Mouse (Mus musculus) hematopoietic multipotent progenitor cell, adult 10-12 weeks (in vitro differentiated cells): Measurements from ENCODE around the gene Sall1. TPM values are rescaled to one million over a fixed set of nuclear protein-coding genes. Genes with fewer than 3 reads are reported as not detected.

Experiments
- polyA plus RNA-seq: library from polyadenylated mRNA; stranded (reverse); fragments of >175 nt; gene quantifications from 2 replicates; pipeline ENCODE4 v1.2.3, GENCODE M21; 2012; ENCODE audit warnings: low replicate concordance

Gene Sall1
- polyA plus RNA-seq, result not detected in 2 replicates

GRCm38 (mm10) chr8:89043940-89044339 is at the start of gene Sall1:
Sall1 (minus strand) TSS chr8:89044162.

